Mouse (Mus musculus): ENCODE data around the gene Olfr307. TPM values are rescaled to one million over a fixed set of nuclear protein-coding genes. Genes with fewer than 3 reads are reported as not detected.
"Not testable (repeated sequence)": the region's sequence is repeated elsewhere in the genome, so short reads cannot be mapped to it uniquely, and the experiment has no call there.

Gene Olfr307
- not detected in 2 replicates for polyA plus RNA-seq (2011; ENCODE audit: insufficient read length, low read depth, missing spikeins)

DNA sequence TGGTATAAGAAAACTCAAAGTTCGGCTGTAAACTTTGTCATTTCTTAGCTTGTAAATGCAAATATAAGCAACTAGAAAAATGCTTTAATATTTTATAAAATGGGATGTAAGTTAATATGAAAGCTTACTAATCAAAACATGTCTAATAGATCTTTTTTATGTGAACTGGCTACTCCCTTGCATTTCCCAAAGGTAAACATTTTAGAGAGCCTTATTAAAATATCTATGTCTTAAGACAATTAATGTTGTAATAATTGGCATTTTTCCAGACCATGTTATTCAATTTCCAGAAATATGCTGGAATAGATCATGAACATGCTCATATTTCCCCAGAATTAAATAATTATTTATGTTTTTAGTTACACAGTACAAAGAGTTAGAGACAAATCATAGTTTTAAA, at the start of gene Olfr307:
TSS of gene Olfr307 (minus strand) at position 101 of the 400 bp plus-strand sequence.
- H3K4me1 ChIP-seq (ENCODE audit: control insufficient read depth, insufficient read depth, low read length), result no peaks in the 10 kb centered on the region
- no peak for TF ChIP-seq POLR2A (IDR thresholded peaks at IDR 0.05; ENCODE audit: low read depth, low read length)
- no peak for TF ChIP-seq CTCF (IDR thresholded peaks at IDR 0.05; ENCODE audit: borderline replicate concordance, insufficient read depth, low read length)

DNA sequence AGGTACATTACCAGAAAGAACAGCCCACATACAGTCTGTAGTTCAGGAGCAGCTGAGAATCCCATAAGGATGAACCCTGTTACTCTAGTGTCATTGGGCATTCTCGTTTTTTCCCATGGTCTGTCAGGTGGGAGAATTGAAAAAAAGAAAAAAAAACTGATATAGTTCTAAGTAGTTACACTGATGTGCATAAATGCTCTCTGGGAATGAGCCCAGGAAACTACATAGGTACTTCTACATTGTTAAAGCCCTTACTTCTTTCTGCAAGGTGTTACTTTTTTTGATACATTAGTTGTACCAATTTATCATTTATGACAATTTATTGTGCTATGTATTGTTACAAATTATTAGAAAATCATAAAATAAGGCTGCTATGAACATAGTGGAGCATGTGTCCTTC, 49.2 kb upstream of the Olfr307 start, which contains the start of gene Olfr304:
TSS of gene Olfr304 (minus strand) at position 101 of the 400 bp plus-strand sequence.
- Histone ChIP-seq H3K27ac (ENCODE audit: insufficient read depth, low read length) (no peak within 1 kb of the TSS), H3K4me3 (ENCODE audit: insufficient read depth, low read length) (no peak within 1 kb of the TSS), H3K4me1 (ENCODE audit: control insufficient read depth, insufficient read depth, low read length) (no peaks in the 10 kb centered on the region)
- TF ChIP-seq POLR2A (IDR thresholded peaks at IDR 0.05; ENCODE audit: low read depth, low read length) (no peak), CTCF (IDR thresholded peaks at IDR 0.05; ENCODE audit: borderline replicate concordance, insufficient read depth, low read length) (no peak)

More for the DNA sequence above, at the start of gene Olfr307:
- no peak within 1 kb of the TSS for H3K27ac ChIP-seq (ENCODE audit: insufficient read depth, low read length)
- no peak within 1 kb of the TSS for H3K4me3 ChIP-seq (ENCODE audit: insufficient read depth, low read length)

GRCm38 (mm10) chr7:86385769-86386168, 48.4 kb upstream of the Olfr307 start:
- H3K4me1 ChIP-seq (ENCODE audit: control insufficient read depth, insufficient read depth, low read length), result no peaks in the 10 kb centered on the region
- no peak overlapping the region for H3K27ac ChIP-seq (ENCODE audit: insufficient read depth, low read length)
- H3K4me3 ChIP-seq (ENCODE audit: insufficient read depth, low read length), result no peak overlapping the region
- no peak for TF ChIP-seq CTCF (IDR thresholded peaks at IDR 0.05; ENCODE audit: borderline replicate concordance, insufficient read depth, low read length)
- TF ChIP-seq POLR2A (IDR thresholded peaks at IDR 0.05; ENCODE audit: low read depth, low read length), result no peak

- no peaks in the 10 kb centered on the region for H3K4me1 ChIP-seq (ENCODE audit: control insufficient read depth, insufficient read depth, low read length)
- H3K27ac ChIP-seq (ENCODE audit: insufficient read depth, low read length), result no peak within 1 kb of the TSS
- no peak within 1 kb of the TSS for H3K4me3 ChIP-seq (ENCODE audit: insufficient read depth, low read length)
- TF ChIP-seq POLR2A (IDR thresholded peaks at IDR 0.05; ENCODE audit: low read depth, low read length) (no peak), CTCF (IDR thresholded peaks at IDR 0.05; ENCODE audit: borderline replicate concordance, insufficient read depth, low read length) (no peak)
Measured at GRCm38 (mm10) chr7:86366828-86367227, 29.4 kb upstream of the Olfr307 start, which contains the start of gene Olfr305. TSS of gene Olfr305 (minus strand) at chr7:86366928.

DNA sequence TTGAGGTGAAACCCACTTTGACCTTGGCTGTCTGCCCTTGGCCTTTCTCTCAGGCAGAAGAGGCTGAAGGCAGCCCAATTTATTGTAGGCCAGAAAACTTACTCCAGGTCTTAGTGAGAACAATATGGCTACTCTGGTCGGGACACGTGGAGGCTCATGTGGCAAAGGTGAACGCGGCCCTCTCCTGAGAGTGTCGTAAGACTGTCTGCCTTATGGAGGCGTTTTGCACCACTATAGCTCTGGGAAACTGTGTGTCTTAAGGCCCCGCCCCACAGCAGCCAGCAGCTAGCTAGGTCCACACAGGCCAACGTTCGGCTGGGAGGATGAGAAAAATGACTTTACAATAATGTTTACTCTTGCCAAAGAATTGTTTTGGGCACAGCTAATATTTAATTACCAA, 8.9 kb upstream of the Olfr307 start:
- not testable (repeated sequence) for H3K27ac ChIP-seq (ENCODE audit: insufficient read depth, low read length); H3K4me3 ChIP-seq (ENCODE audit: insufficient read depth, low read length); H3K4me1 ChIP-seq (ENCODE audit: control insufficient read depth, insufficient read depth, low read length)

DNA sequence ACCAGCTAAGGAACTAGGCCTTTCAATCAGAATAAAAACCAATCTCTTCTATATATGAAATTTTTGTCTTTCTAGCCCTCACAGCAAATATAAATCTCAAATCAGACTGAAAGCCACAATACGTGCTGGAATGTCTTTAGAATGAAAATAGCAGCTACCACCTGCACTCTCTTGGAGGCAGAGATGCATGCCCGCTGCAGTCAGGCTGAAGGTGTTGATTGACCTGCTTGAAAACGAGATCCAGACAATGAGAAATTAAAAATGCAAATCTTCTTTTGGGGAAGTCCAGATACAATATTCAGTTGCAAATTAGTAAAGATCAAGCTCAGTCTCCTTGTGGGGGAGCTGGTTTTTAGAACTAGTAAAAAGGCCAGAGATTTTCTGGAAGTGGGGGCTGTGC, 6.9 kb upstream of the Olfr307 start:
- Histone ChIP-seq H3K27ac (ENCODE audit: insufficient read depth, low read length) (no peak overlapping the region), H3K4me1 (ENCODE audit: control insufficient read depth, insufficient read depth, low read length) (no peaks in the 10 kb centered on the region), H3K4me3 (ENCODE audit: insufficient read depth, low read length) (no peak overlapping the region)
- TF ChIP-seq POLR2A (IDR thresholded peaks at IDR 0.05; ENCODE audit: low read depth, low read length) (no peak), CTCF (IDR thresholded peaks at IDR 0.05; ENCODE audit: borderline replicate concordance, insufficient read depth, low read length) (no peak)

DNA sequence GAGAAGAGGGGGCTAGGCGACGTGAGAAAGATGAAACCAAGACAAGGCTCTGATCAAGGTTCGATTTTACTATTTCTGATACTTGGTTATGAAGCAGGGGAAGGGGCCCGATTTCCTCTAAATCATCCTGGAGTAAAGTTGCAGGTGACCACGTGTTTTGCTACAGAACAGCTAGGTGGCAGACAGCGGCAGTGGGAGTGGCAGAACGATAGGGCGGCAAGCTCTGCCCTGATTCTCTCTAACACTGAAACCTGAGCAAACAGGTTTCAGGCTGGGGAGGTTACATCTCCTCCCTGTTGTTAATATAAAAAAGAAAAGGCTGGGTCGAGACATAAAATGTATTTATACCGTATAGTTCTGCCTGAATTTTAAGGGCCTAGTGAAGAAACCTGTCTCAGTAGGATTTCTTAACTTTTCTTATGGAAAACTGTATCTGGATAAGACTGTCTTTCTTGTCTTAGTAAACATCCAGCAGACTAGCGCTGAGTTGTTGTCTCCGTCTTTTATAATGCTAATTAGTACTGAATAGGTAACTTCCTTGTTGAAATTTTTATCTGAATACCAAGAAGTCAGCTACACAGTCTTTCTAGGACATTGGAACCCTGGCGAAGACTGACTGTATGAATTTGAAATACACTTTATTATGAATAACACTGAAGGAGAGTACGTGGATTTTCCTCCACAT, 5.6 kb upstream of the Olfr307 start:
- no peak overlapping the region for H3K27ac ChIP-seq (ENCODE audit: insufficient read depth, low read length)
- TF ChIP-seq POLR2A (IDR thresholded peaks at IDR 0.05; ENCODE audit: low read depth, low read length) (no peak), CTCF (IDR thresholded peaks at IDR 0.05; ENCODE audit: borderline replicate concordance, insufficient read depth, low read length) (no peak)
- H3K4me3 ChIP-seq (ENCODE audit: insufficient read depth, low read length), result no peak overlapping the region
- no peaks in the 10 kb centered on the region for H3K4me1 ChIP-seq (ENCODE audit: control insufficient read depth, insufficient read depth, low read length)

DNA sequence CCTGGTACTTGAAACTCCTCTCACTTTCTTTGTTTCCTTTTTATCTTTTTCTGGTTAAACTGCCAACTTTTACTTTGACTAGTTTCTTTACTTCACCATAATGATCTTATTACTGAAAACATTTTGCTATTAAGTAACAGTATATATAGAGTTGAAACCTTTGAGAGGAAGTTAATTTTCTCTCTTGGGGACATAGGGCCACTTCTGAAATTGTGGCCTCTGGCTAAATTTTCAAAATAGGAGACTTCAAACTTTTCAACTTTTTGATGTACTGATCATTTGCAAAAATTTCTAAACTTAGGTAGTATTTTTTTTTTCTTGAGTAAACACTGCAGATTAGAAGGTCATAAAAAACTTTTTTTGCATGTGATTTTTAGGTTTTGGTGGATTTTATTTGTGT, 11.9 kb downstream of the Olfr307 start, which contains the start of gene Olfr308:
TSS of gene Olfr308 (minus strand) at position 101 of the 400 bp plus-strand sequence.
- Histone ChIP-seq H3K4me3 (ENCODE audit: insufficient read depth, low read length) (no peak within 1 kb of the TSS), H3K4me1 (ENCODE audit: control insufficient read depth, insufficient read depth, low read length) (no peaks in the 10 kb centered on the region), H3K27ac (ENCODE audit: insufficient read depth, low read length) (no peak within 1 kb of the TSS)
- no peak for TF ChIP-seq CTCF (IDR thresholded peaks at IDR 0.05; ENCODE audit: borderline replicate concordance, insufficient read depth, low read length)
- no peak for TF ChIP-seq POLR2A (IDR thresholded peaks at IDR 0.05; ENCODE audit: low read depth, low read length)

- TF ChIP-seq POLR2A (IDR thresholded peaks at IDR 0.05; ENCODE audit: low read depth, low read length), result no peak
- no peak for TF ChIP-seq CTCF (IDR thresholded peaks at IDR 0.05; ENCODE audit: borderline replicate concordance, insufficient read depth, low read length)
- Histone ChIP-seq H3K27ac (ENCODE audit: insufficient read depth, low read length) (no peak overlapping the region), H3K4me3 (ENCODE audit: insufficient read depth, low read length) (no peak overlapping the region), H3K4me1 (ENCODE audit: control insufficient read depth, insufficient read depth, low read length) (no peaks in the 10 kb centered on the region)
Measured at GRCm38 (mm10) chr7:86321323-86321722, 16.1 kb downstream of the Olfr307 start.

DNA sequence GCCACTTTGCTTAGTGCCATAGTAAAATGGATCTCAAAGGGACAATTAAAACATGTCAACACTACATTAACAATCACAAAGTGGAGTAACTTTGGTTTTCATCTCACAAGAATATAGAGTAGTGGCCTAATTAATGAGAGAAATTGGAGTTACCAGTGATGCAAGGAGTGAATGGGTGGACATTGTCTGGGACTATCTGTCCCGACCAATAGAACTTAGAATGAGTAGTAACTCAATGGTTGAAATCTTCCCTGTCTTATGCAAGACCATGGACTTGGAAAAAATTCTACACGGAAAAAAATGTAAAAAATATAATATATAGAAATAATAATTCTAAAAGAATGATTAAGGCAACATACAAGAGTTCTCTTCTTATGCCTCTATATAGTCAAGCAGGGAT, 23.8 kb downstream of the Olfr307 start, which contains the start of gene Olfr309:
TSS of gene Olfr309 (minus strand) at position 101 of the 400 bp plus-strand sequence.
- no peaks in the 10 kb centered on the region for H3K4me1 ChIP-seq (ENCODE audit: control insufficient read depth, insufficient read depth, low read length)
- H3K4me3 ChIP-seq (ENCODE audit: insufficient read depth, low read length), result no peak within 1 kb of the TSS
- TF ChIP-seq CTCF (IDR thresholded peaks at IDR 0.05; ENCODE audit: borderline replicate concordance, insufficient read depth, low read length), result no peak
- no peak within 1 kb of the TSS for H3K27ac ChIP-seq (ENCODE audit: insufficient read depth, low read length)

Other genes with a start within 250 kb of the Olfr307 start
- not detected in 2 replicates for gene Vmn2r75, start 165.8 kb downstream of the Olfr307 start, polyA plus RNA-seq (2011; ENCODE audit: insufficient read length, low read depth, missing spikeins)
- gene Vmn2r76, start 91.3 kb downstream of the Olfr307 start, polyA plus RNA-seq (2011; ENCODE audit: insufficient read length, low read depth, missing spikeins), result not detected in 2 replicates
- not detected in 2 replicates for gene Olfr310, start 60.4 kb downstream of the Olfr307 start, polyA plus RNA-seq (2011; ENCODE audit: insufficient read length, low read depth, missing spikeins)
- gene Olfr309, start 23.9 kb downstream of the Olfr307 start, polyA plus RNA-seq (2011; ENCODE audit: insufficient read length, low read depth, missing spikeins), result not detected in 2 replicates
- gene Olfr308, start 12.0 kb downstream of the Olfr307 start, polyA plus RNA-seq (2011; ENCODE audit: insufficient read length, low read depth, missing spikeins), result not detected in 2 replicates
- gene Olfr305, start 29.3 kb upstream of the Olfr307 start, polyA plus RNA-seq (2011; ENCODE audit: insufficient read length, low read depth, missing spikeins), result not detected in 2 replicates
- gene Olfr304, start 49.1 kb upstream of the Olfr307 start, polyA plus RNA-seq (2011; ENCODE audit: insufficient read length, low read depth, missing spikeins), result not detected in 2 replicates
- not detected in 2 replicates for gene Olfr303, start 60.2 kb upstream of the Olfr307 start, polyA plus RNA-seq (2011; ENCODE audit: insufficient read length, low read depth, missing spikeins)
- gene Olfr301, start 66.3 kb upstream of the Olfr307 start, polyA plus RNA-seq (2011; ENCODE audit: insufficient read length, low read depth, missing spikeins), result not detected in 2 replicates
- gene Olfr299, start 122.3 kb upstream of the Olfr307 start, polyA plus RNA-seq (2011; ENCODE audit: insufficient read length, low read depth, missing spikeins), result not detected in 2 replicates
- gene Olfr298, start 154.9 kb upstream of the Olfr307 start, polyA plus RNA-seq (2011; ENCODE audit: insufficient read length, low read depth, missing spikeins), result not detected in 2 replicates
- not detected in 2 replicates for gene Olfr297, start 182.4 kb upstream of the Olfr307 start, polyA plus RNA-seq (2011; ENCODE audit: insufficient read length, low read depth, missing spikeins)
- gene Olfr295, start 246.3 kb upstream of the Olfr307 start, polyA plus RNA-seq (2011; ENCODE audit: insufficient read length, low read depth, missing spikeins), result not detected in 2 replicates

All from embryonic fibroblast, embryonic 13.5 days (primary cell).